Mouse (Mus musculus) heart, embryonic 16.5 days (tissue): ENCODE measurements around the gene Bcl2a1b. TPM values are rescaled to one million over a fixed set of nuclear protein-coding genes. Genes with fewer than 3 reads are reported as not detected.
"Not testable (repeated sequence)": the region's sequence is repeated elsewhere in the genome, so short reads cannot be mapped to it uniquely, and the experiment has no call there.

Experiments used
- ATAC-seq: fragments of 200-750 bp; cut with Nextera tagmentation; replicated peaks from 2 replicates; pipeline ENCODE4 v1.8.0; 2017; ENCODE audit warnings: moderate number of reproducible peaks; ENCODE audit not compliant: insufficient read depth, low FRiP score; ENCODE audit errors: extremely low read depth
- H3K27ac ChIP-seq: fragments of 300-500 bp; sonication (generic); 2 replicates; pipeline ENCODE4 v1.5.1; 2014; ENCODE audit warnings: mild to moderate bottlenecking, low read length, control low read depth, moderate library complexity
- H3K27me3 ChIP-seq: fragments of 300-500 bp; sonication (generic); 2 replicates; pipeline ENCODE4 v1.6.1; 2014; ENCODE audit warnings: low read length, mixed read lengths; ENCODE audit not compliant: control insufficient read depth, insufficient read depth
- H3K36me3 ChIP-seq: fragments of 300-500 bp; sonication (generic); 2 replicates; pipeline ENCODE4 v1.6.1; 2014; ENCODE audit not compliant: control insufficient read depth, insufficient read depth
- H3K4me1 ChIP-seq: fragments of 300-500 bp; sonication (generic); 2 replicates; pipeline ENCODE4 v1.6.1; 2014; ENCODE audit warnings: low read length, mixed read lengths; ENCODE audit not compliant: control insufficient read depth, insufficient read depth
- H3K4me2 ChIP-seq: fragments of 300-500 bp; sonication (generic); 2 replicates; pipeline ENCODE4 v1.6.1; 2014; ENCODE audit warnings: low read depth, mild to moderate bottlenecking, control low read depth, low read length
- H3K4me3 ChIP-seq: fragments of 300-500 bp; sonication (generic); 2 replicates; pipeline ENCODE4 v1.5.1; 2014; ENCODE audit warnings: mild to moderate bottlenecking, control low read depth, low read length
- H3K9ac ChIP-seq: fragments of 300-500 bp; sonication (generic); 2 replicates; pipeline ENCODE4 v1.6.1; 2014; ENCODE audit warnings: low read length, control low read depth
- H3K9me3 ChIP-seq: fragments of 300-500 bp; sonication (generic); replicated peaks from 2 replicates; pipeline ENCODE4 v1.6.1; 2016; ENCODE audit warnings: low read length; ENCODE audit not compliant: control insufficient read depth
- WGBS: fragments of 180-500 bp; shearing (Covaris S2); extraction: QIAGEN DNeasy Blood & Tissue Kit; methylation state at CpG from one replicate; pipeline ENCODE4 v1.1.7; 2014; 5-methylcytosine and 5-hydroxymethylcytosine counted together
- polyA plus RNA-seq: library from polyadenylated mRNA; unstranded; fragments of >200 nt; fragmentation: Nextera tagmentation; extraction: Ambion mirVana; gene quantifications from 2 replicates; pipeline ENCODE4 v1.2.1, GENCODE M21; 2015

Bcl2a1b gene
- polyA plus RNA-seq, 1 experiment from 2014 or later, result 4.6 TPM

DNA sequence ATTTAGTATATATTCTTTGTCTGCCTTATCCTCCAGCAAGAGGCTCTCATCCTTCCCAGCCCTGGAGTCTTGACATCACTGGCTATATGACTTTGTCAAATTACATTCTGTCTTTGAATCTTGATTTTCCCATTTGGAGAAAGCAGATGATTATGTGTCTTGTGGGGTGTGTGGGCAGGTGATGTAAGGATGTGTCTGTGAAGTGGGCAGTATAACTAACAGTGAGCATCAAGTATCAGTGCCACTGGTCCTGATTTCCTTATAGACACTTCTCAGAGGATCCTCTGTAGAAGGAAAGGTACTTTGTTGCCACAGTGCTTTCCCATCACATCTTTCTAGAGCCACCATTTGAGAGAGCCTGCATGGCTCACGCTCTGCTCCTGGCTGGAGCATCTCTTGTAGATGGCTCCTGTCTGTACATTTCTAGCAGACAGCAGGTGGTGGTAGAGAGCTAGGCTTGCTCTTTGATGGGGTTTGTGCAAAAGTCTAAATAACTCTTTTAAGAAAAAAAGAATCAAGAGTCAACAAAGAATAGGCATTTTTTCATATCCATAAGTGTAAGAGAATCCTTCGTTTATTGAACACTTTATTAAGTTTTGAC, 32.0 kb downstream of the Bcl2a1b start:
- H3K27ac ChIP-seq, ATAC-seq, H3K27me3 ChIP-seq, H3K9ac ChIP-seq, H3K4me3 ChIP-seq, H3K9me3 ChIP-seq, H3K36me3 ChIP-seq, H3K4me2 ChIP-seq, H3K4me1 ChIP-seq: not testable (repeated sequence)
- 48% methylated on average over 1 of the region's 2 CpGs for WGBS

DNA sequence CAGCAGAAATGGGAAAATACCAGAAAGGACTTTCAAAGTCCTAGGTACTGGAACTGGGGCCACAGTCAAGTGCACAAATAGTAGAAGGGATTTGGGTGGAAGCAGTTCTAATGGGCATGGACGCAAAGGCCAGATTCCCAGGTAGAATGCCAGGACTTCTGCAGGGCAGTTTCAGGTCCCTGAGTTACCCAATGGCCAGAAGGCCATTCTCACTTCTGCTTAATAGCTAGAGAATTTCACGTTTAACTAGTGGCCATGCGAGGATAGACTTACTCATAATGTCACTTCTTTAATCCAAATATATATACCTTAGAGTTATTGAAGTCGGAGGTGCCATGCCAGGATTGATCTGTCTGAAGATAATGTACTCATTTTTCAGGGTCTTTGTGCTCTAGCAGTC, 38.1 kb downstream of the Bcl2a1b start:
- H3K27ac ChIP-seq, H3K4me1 ChIP-seq, ATAC-seq, H3K4me3 ChIP-seq, H3K27me3 ChIP-seq, H3K9ac ChIP-seq, H3K9me3 ChIP-seq, H3K36me3 ChIP-seq, H3K4me2 ChIP-seq: not testable (repeated sequence)
- WGBS, result 82% methylated on average over 4 of the region's 4 CpGs

DNA sequence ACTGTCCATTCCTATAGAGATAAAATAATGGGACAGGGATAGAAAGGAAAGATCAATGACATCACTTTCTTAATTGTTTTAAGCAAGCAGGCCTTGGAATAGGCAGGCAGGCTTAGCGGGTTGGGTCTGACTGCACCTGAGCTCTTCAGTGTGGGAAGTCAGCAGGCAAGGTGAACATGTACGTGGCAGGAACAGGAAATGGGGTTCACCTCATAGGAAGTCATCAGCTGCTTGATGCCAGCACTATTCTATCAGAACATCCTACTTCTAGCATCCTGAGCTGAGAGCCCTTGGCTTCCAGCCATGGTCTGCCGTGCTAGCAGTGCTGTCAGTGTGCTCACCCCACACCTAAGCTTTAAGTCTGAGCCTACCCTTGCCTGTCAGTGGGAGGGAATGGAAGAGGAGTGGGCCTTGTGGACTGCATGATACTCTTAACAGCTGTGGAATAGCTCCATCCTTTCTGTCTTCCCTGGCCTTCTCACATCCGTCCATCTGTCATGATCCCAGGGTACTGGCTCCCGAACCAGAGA, 40.0 kb downstream of the Bcl2a1b start:
- not testable (repeated sequence) for ATAC-seq, H3K27me3 ChIP-seq
- WGBS, result 64% methylated on average over 4 of the region's 5 CpGs

DNA sequence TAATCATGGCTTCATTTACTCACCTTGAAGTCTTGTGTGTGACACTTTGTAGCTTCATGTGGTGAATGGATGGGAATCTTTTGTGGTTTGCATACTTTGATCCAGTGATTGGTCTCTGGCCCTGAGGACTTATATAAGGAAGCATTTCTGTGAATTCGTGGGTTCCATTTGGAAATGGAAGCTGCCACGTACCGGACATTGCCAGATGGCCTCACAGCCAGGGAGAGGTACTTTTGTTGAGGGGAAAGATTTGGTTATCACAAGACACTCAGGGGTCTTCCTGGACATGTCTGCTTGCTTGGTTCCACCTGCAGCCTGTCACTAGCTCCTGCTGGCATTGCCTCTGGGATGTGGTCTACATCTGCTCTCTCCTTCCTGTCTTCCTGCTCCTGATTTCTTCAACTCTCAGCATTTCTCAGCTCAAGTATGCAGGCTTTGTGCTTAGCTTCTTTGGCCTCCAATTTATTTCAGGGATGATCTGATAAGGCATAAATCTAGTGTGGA, 41.6 kb downstream of the Bcl2a1b start:
- ATAC-seq, result not testable (repeated sequence)
- WGBS, result 76% methylated on average over 3 of the region's 3 CpGs

More for the DNA sequence above, 40.0 kb downstream of the Bcl2a1b start:
- not testable (repeated sequence) for H3K4me2 ChIP-seq, H3K4me1 ChIP-seq, H3K36me3 ChIP-seq, H3K27ac ChIP-seq, H3K9me3 ChIP-seq, H3K9ac ChIP-seq, H3K4me3 ChIP-seq

DNA sequence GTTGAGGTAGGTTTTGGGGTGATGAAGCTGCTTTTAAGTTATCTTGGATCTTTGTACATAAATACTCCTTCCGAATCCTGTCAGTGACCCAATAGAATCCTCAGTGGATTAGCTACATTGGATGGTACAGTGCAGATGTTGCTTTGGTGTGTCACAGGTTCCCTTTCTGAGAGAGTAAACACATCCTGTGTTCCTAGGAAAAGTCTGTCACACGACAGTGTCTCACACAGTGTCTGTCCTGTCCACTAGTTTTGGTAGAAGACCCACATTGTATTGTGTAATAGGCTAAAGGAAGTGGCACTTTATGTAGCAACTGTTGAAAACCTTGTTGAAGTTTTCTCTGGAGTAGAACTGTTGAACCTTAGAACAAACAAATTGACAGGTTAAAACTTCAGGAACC, 54.4 kb downstream of the Bcl2a1b start:
- H3K27ac ChIP-seq, result no peak overlapping the region
- WGBS, result 63% methylated on average over 2 of the region's 2 CpGs
- no peaks in the 10 kb centered on the region for H3K9me3 ChIP-seq
- no peak overlapping the region for H3K4me3 ChIP-seq
- H3K27me3 ChIP-seq, result no peaks in the 10 kb centered on the region
- no peak overlapping the region for H3K4me2 ChIP-seq
- H3K4me1 ChIP-seq, result no peaks in the 10 kb centered on the region
- no peak overlapping the region for H3K9ac ChIP-seq
- no peaks in the 10 kb centered on the region for H3K36me3 ChIP-seq
- ATAC-seq, result no peak

More for the DNA sequence above, 41.6 kb downstream of the Bcl2a1b start:
- not testable (repeated sequence) for H3K4me2 ChIP-seq, H3K27ac ChIP-seq, H3K9ac ChIP-seq, H3K27me3 ChIP-seq, H3K9me3 ChIP-seq, H3K36me3 ChIP-seq, H3K4me1 ChIP-seq, H3K4me3 ChIP-seq

DNA sequence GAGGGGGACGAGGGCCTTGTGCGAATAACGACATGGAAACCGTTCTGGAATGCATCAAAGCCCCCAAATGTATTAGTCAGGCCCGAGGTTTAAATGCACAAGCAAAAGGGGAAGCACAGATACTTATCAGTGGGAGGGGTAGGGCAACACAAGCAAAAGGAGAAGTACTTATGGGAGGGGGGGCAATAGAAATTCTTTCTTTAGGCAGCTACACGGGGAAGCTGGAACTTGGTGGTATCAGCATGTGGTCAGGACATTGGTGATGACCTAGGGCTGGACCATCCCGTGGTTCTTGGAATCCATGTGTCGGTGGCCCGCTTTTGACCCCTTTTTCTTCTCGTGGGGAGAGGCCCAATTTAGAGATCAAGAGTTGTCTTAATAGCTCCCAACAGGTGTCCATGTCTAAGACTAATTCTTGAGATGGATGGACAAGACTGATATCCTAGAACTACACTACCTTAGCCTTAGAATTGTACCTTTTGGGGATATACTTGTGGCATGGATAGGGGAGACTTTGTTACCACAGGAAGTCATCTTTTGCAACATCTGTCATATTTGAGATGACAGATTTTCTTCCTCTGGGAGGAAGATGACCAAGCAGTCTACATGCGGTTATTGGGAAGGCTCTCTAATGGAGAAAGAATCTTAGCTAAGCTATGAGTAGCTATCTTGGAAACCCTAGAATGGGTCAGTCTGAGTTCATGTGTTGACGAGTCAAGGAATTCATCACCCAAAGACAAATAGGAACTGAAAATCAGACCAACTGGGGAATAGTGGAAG, 57.7 kb downstream of the Bcl2a1b start:
- no peaks in the 10 kb centered on the region for H3K9me3 ChIP-seq
- H3K4me2 ChIP-seq, result no peak overlapping the region
- no peak overlapping the region for H3K9ac ChIP-seq
- H3K27me3 ChIP-seq, result no peaks in the 10 kb centered on the region
- H3K36me3 ChIP-seq, result no peaks in the 10 kb centered on the region
- ATAC-seq, result no peak
- H3K4me1 ChIP-seq, result no peaks in the 10 kb centered on the region
- H3K27ac ChIP-seq, result no peak overlapping the region
- H3K4me3 ChIP-seq, result no peak overlapping the region
- WGBS, result 79% methylated on average over 12 of the region's 12 CpGs

Other genes with a start within 250 kb of the Bcl2a1b start
- gene Bcl2a1a, start 242.3 kb upstream of the Bcl2a1b start, polyA plus RNA-seq, result 0.64 and 0.99 TPM in 2 replicates
- gene Trim43b, start 106.4 kb upstream of the Bcl2a1b start, polyA plus RNA-seq, result not detected in 2 replicates
- 0.37 TPM in 1 of 2 replicates, not detected in the other for gene Gm29094, start 170 bp downstream of the Bcl2a1b start, polyA plus RNA-seq
- 17.3 and 18.2 TPM in 2 replicates for gene Mthfs, start 11.5 kb downstream of the Bcl2a1b start, polyA plus RNA-seq